Mouse (Mus musculus): Measurements from ENCODE around the gene Zfp503. TPM values are rescaled to one million over a fixed set of nuclear protein-coding genes. Genes with fewer than 3 reads are reported as not detected.

The Zfp503 gene
- polyA plus RNA-seq, 1 experiment: 0.02 TPM

- TF ChIP-seq GATA1 (IDR thresholded peaks at IDR 0.05; ENCODE audit: low read length) (no peak), TAL1 (IDR thresholded peaks at IDR 0.05; ENCODE audit: low read length) (no peak)
- Histone ChIP-seq H3K4me1 (ENCODE audit: control insufficient read depth) (no peaks in the 10 kb centered on the region), H3K36me3 (ENCODE audit: control insufficient read depth) (no peaks in the 10 kb centered on the region), H3K27me3 (ENCODE audit: control insufficient read depth) (peaks cover 90% of the 10 kb centered on the region), H3K9me3 (ENCODE audit: control insufficient read depth, low read length) (peaks cover 8% of the 10 kb centered on the region; the same call in 1 of the 2 replicates), H3K4me3 (replicated peaks) (no peak overlapping the region)
Measured at GRCm38 (mm10) chr14:21983311-21983949, 6.0 kb downstream of the Zfp503 start.

- TF ChIP-seq TAL1 (IDR thresholded peaks at IDR 0.05; ENCODE audit: low read length) (no peak), GATA1 (IDR thresholded peaks at IDR 0.05; ENCODE audit: low read length) (no peak)
- H3K27me3 ChIP-seq (ENCODE audit: control insufficient read depth): peaks cover 84% of the 10 kb centered on the region
- H3K4me1 ChIP-seq (ENCODE audit: control insufficient read depth): no peaks in the 10 kb centered on the region
- no peak overlapping the region for H3K4me3 ChIP-seq (replicated peaks)
- H3K9me3 ChIP-seq (ENCODE audit: control insufficient read depth, low read length): peaks cover 8% of the 10 kb centered on the region; the same call in 1 of the 2 replicates
- no peaks in the 10 kb centered on the region for H3K36me3 ChIP-seq (ENCODE audit: control insufficient read depth)
Measured at GRCm38 (mm10) chr14:21982592-21983310, 6.7 kb downstream of the Zfp503 start.

- peaks cover 78% of the 10 kb centered on the region for H3K27me3 ChIP-seq (ENCODE audit: control insufficient read depth)
- H3K9me3 ChIP-seq (ENCODE audit: control insufficient read depth, low read length): peaks cover 8% of the 10 kb centered on the region; the same call in 1 of the 2 replicates
- no peaks in the 10 kb centered on the region for H3K36me3 ChIP-seq (ENCODE audit: control insufficient read depth)
- H3K4me1 ChIP-seq (ENCODE audit: control insufficient read depth): no peaks in the 10 kb centered on the region
- no peak overlapping the region for H3K4me3 ChIP-seq (replicated peaks)
- no peak for TF ChIP-seq GATA1 (IDR thresholded peaks at IDR 0.05; ENCODE audit: low read length)
- TF ChIP-seq TAL1 (IDR thresholded peaks at IDR 0.05; ENCODE audit: low read length): no peak
Measured at GRCm38 (mm10) chr14:21982096-21982591, 7.3 kb downstream of the Zfp503 start.

GRCm38 (mm10) chr14:21981462-21981861 is 7.9 kb downstream of the Zfp503 start:
- Histone ChIP-seq H3K36me3 (ENCODE audit: control insufficient read depth) (no peaks in the 10 kb centered on the region), H3K4me3 (replicated peaks) (no peak overlapping the region), H3K4me1 (ENCODE audit: control insufficient read depth) (no peaks in the 10 kb centered on the region), H3K9me3 (ENCODE audit: control insufficient read depth, low read length) (peaks cover 6% of the 10 kb centered on the region; the same call in 1 of the 2 replicates), H3K27me3 (ENCODE audit: control insufficient read depth) (peaks cover 71% of the 10 kb centered on the region)
- no peak for TF ChIP-seq TAL1 (IDR thresholded peaks at IDR 0.05; ENCODE audit: low read length)

- Histone ChIP-seq H3K27me3 (ENCODE audit: control insufficient read depth) (no peaks in the 10 kb centered on the region), H3K4me1 (ENCODE audit: control insufficient read depth) (no peaks in the 10 kb centered on the region), H3K9me3 (ENCODE audit: control insufficient read depth, low read length) (no peaks in the 10 kb centered on the region), H3K36me3 (ENCODE audit: control insufficient read depth) (no peaks in the 10 kb centered on the region), H3K4me3 (replicated peaks) (no peak overlapping the region)
- TF ChIP-seq GATA1 (IDR thresholded peaks at IDR 0.05; ENCODE audit: low read length): no peak
- no peak for TF ChIP-seq TAL1 (IDR thresholded peaks at IDR 0.05; ENCODE audit: low read length)
Measured at GRCm38 (mm10) chr14:21968978-21969377, 20.4 kb downstream of the Zfp503 start.

- no peaks in the 10 kb centered on the region; the same call in 1 of the 2 replicates for H3K27me3 ChIP-seq (ENCODE audit: control insufficient read depth)
- no peak overlapping the region for H3K4me3 ChIP-seq (replicated peaks)
- no peaks in the 10 kb centered on the region for H3K9me3 ChIP-seq (ENCODE audit: control insufficient read depth, low read length)
- no peaks in the 10 kb centered on the region for H3K36me3 ChIP-seq (ENCODE audit: control insufficient read depth)
- H3K4me1 ChIP-seq (ENCODE audit: control insufficient read depth): no peaks in the 10 kb centered on the region
- no peak for TF ChIP-seq GATA1 (IDR thresholded peaks at IDR 0.05; ENCODE audit: low read length)
- no peak for TF ChIP-seq TAL1 (IDR thresholded peaks at IDR 0.05; ENCODE audit: low read length)
Measured at GRCm38 (mm10) chr14:21967375-21968010, 21.9 kb downstream of the Zfp503 start.

GRCm38 (mm10) chr14:21966276-21966675 is 23.1 kb downstream of the Zfp503 start:
- no peaks in the 10 kb centered on the region for H3K4me1 ChIP-seq (ENCODE audit: control insufficient read depth)
- H3K36me3 ChIP-seq (ENCODE audit: control insufficient read depth): no peaks in the 10 kb centered on the region
- H3K4me3 ChIP-seq (replicated peaks): no peak overlapping the region
- TF ChIP-seq GATA1 (IDR thresholded peaks at IDR 0.05; ENCODE audit: low read length): no peak
- TF ChIP-seq TAL1 (IDR thresholded peaks at IDR 0.05; ENCODE audit: low read length): no peak
- no peaks in the 10 kb centered on the region for H3K9me3 ChIP-seq (ENCODE audit: control insufficient read depth, low read length)
- H3K27me3 ChIP-seq (ENCODE audit: control insufficient read depth): no peaks in the 10 kb centered on the region; the same call in 1 of the 2 replicates

GRCm38 (mm10) chr14:21962381-21963050 is 26.9 kb downstream of the Zfp503 start:
- TF ChIP-seq GATA1 (IDR thresholded peaks at IDR 0.05; ENCODE audit: low read length): no peak
- TF ChIP-seq TAL1 (IDR thresholded peaks at IDR 0.05; ENCODE audit: low read length): no peak
- H3K4me1 ChIP-seq (ENCODE audit: control insufficient read depth): no peaks in the 10 kb centered on the region
- H3K36me3 ChIP-seq (ENCODE audit: control insufficient read depth): no peaks in the 10 kb centered on the region
- H3K9me3 ChIP-seq (ENCODE audit: control insufficient read depth, low read length): no peaks in the 10 kb centered on the region
- H3K27me3 ChIP-seq (ENCODE audit: control insufficient read depth): no peaks in the 10 kb centered on the region; the same call in 1 of the 2 replicates
- no peak overlapping the region for H3K4me3 ChIP-seq (replicated peaks)

Measured in erythroblast, embryonic 14.5 days (primary cell).